Mouse (Mus musculus): Measurements from ENCODE around the gene Psg25. TPM values are rescaled to one million over a fixed set of nuclear protein-coding genes. Genes with fewer than 3 reads are reported as not detected.
"Not testable (repeated sequence)": the region's sequence is repeated elsewhere in the genome, so short reads cannot be mapped to it uniquely, and the experiment has no call there.

Gene Psg25
- total RNA-seq (2021) (not detected), polyA plus RNA-seq (2012; rRNA removed) (not detected in 2 replicates)
- long read RNA-seq, result 0 reads

DNA sequence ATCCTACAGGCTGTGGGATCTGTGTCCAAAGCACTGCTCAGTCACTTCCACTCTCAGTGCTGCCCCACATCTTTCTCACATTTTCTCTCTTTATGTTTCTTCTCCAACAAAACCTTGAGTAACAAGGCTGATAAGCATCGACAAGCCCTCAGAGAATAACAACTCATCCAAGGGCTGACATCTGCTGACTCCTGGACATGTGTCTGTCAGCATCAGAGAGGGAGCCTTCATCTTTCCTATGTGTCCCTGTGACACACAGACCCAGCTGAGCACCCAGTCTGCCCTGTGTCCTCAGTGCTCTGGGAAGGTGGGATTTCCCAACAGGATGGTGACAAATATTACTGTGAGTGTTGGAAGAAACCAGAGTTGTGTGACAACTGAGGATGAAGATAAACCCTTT is at the start of gene Psg25:
Psg25 (minus strand) TSS at position 101 of the 400 bp plus-strand sequence.
- DNase-seq, result no peak

DNA sequence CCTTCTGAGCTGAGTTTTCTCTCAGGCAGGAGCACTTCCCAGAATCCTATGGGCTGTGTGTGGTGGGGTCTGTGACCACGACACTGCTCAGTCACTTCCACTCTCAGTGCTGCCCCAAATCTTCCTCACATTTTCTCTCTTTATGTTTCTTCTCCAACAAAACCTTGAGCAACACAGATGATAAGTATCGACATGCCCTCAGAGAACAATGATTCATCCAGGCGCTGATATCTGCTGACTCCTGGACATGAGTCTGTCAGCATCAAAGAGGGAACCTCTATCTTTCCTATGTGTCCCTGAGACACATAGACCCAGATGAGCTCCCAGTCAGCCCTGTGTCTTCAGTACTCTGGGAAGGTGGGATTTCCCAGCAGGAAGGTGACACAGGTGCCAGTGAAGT is 35.1 kb upstream of the Psg25 start, which contains the start of gene Psg27:
Psg27 (minus strand) TSS at position 101 of the 400 bp plus-strand sequence.
- no peak for DNase-seq

DNA sequence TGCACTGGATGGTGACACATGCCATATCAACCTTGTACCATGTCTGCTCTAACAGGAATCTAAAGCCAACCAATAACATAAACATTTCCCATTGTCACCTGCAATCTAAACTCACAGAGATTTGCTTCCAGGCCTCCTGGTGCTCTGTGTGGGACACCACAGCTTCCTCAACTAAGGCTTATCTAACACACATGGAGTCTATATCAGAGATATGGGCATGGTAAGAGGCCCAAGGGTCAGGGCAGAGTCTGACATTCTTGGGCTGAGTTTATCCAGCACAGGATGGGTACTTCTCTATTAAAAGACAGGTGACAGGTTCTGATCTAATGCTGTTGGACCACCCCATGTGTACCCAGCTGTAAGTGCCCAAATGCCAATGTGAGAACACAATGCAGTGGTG is 27.8 kb upstream of the Psg25 start:
- DNase-seq, result no peak

DNA sequence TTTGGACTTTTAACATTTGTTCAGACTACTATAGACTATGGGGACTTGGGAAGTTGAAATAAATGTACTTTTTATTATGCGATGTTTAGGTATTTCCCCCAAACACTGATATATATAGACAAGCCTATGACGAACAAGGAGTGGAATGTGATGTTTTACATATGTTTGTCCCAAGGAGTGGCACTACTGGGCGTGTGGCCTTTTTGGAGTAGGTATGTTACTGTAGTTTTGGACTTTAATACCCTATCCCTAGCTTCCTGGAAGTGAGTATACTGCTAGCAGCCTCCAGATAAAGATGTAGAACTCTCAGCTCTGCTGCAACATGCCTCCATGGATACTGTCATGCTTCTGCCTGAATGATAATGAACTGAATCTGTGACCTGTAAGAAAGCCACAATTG is 23.7 kb upstream of the Psg25 start:
- not testable (repeated sequence) for DNase-seq

DNA sequence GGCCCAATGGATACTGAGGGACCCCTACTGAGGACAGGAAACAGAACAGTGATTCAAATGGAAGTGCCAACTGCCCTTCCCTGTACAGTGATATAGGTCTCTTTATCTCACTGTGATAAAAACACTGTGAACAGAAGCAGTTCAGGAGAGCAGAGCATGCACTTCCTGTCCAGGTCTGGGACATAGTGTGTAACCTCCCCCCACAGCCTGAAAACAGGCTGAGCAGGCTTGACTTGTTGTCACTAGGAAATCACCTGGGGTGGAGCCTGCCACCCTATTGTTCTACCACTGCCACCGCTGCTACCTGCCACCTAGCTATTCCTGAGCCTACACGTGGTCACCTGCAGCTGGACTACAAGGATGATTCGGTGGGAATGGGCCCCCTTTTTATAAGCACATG is 1.4 kb upstream of the Psg25 start:
- DNase-seq, result no peak

DNA sequence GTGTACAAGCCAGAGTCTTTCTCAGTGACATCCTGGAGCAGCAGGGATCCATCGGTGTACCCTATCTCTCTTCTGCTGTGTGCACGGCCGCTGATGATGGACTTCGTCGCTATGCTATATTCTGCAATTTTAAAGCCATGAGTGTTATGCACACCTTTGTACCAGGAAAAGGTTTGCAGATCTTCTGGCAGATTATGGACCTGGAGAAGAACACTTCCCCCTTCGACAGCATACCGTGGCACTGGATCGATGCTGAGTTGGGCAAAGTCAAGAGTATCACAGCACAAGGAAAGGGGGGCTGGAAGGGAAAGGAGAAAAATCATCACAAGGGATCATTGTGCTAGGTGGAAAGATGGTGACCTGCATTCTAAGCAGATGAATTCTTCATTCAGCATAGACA is 7.4 kb downstream of the Psg25 start:
- DNase-seq, result no peak

DNA sequence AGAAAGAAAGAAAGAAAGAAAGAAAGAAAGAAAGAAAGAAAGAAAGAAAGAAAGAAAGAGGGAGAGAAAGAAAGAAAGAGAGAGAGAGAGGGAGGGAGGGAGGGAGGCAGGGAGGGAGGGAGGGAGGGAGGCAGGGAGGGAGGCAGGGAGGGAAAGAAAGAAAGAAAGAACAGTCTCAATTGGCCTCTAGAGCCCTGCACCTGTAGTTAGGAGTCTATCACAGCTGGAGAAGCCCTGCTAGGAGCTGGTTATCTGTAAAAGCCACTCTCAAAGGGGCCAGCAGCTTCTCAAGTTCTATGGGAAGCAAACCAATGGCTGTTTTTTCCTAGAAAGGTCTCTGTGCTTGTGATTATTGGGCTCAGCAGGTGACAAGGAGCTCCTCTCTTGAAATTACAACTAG is 19.2 kb downstream of the Psg25 start:
- DNase-seq, result not testable (repeated sequence)

DNA sequence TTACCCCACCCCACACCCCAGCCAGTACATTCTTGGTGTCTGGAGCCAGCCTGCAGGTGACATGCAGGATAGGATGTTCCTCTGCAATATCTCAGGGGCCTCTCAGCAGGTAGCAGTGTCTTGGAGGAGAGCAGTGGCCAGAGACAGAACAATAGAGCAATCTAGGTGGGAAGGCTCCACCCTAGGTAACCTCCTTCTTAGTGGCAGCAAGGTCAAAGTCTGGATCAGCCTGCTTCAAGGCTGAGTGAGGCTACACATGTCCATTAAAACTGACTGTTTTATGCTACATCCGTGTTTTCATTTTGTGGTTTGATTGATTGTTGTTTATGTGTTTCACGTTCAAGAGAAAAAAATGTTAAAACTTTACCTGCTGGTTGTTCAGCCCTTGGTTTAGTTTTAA is 19.7 kb downstream of the Psg25 start:
- DNase-seq, result not testable (repeated sequence)

DNA sequence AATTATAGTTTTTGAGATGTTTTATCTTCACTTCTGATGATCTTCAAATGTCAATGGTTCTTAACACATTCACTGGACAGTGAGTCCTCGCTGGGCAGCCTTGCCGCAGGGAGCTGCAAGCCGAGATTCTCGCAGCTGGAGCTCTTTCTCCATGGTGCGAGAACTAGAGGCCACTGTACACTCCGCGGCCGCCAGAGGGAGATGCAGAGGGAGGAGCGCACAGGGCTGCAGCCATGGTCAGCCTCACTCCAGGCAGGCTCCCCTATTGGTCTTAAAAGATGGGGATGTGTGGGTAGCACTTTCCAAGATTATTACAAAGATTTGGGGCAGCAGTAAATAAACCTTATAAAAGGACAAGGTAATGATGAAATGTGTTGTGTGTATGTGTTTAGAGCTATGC is 20.6 kb downstream of the Psg25 start:
- no peak for DNase-seq

DNA sequence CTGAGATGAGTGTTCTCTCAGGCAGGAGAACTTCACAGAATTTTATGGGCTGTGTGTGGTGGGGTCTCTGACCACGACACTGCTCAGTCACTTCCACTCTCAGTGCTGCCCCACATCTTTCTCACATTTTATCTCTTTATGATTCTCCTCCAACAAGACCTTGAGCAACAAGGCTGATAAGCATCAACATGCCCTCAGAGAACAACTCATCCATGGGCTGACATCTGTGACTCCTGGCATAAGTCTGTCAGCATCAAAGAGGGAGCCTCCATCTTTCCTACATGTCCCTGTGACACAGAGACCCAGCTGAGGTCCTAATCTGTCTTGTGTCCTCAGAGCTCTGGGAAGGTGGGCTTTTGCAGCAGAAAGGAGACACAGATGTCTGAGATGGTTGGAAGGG is 48.0 kb downstream of the Psg25 start, which contains the start of gene Psg26:
Psg26 (minus strand) TSS at position 101 of the 400 bp plus-strand sequence.
- no peak for DNase-seq

Other genes starting within 250 kb of the Psg25 start
- gene Psg18, start 177.3 kb downstream of the Psg25 start, total RNA-seq (2021), result not detected
- not detected in 2 replicates for gene Psg18, start 177.3 kb downstream of the Psg25 start, polyA plus RNA-seq (2012; rRNA removed)
- gene Psg28, start 100.2 kb downstream of the Psg25 start, total RNA-seq (2021), result not detected
- not detected in 2 replicates for gene Psg28, start 100.2 kb downstream of the Psg25 start, polyA plus RNA-seq (2012; rRNA removed)
- gene Psg26, start 48.1 kb downstream of the Psg25 start, total RNA-seq (2021), result not detected
- gene Psg26, start 48.1 kb downstream of the Psg25 start, polyA plus RNA-seq (2012; rRNA removed), result not detected in 2 replicates
- not detected for gene Psg27, start 35.0 kb upstream of the Psg25 start, total RNA-seq (2021)
- gene Psg27, start 35.0 kb upstream of the Psg25 start, polyA plus RNA-seq (2012; rRNA removed), result not detected in 2 replicates
- gene Psg23, start 84.2 kb upstream of the Psg25 start, total RNA-seq (2021), result not detected
- gene Psg23, start 84.2 kb upstream of the Psg25 start, polyA plus RNA-seq (2012; rRNA removed), result not detected in 2 replicates
- not detected for gene Psg21, start 124.5 kb upstream of the Psg25 start, total RNA-seq (2021)
- gene Psg21, start 124.5 kb upstream of the Psg25 start, polyA plus RNA-seq (2012; rRNA removed), result not detected in 2 replicates
- not detected for gene Psg20, start 153.9 kb upstream of the Psg25 start, total RNA-seq (2021)
- gene Psg20, start 153.9 kb upstream of the Psg25 start, polyA plus RNA-seq (2012; rRNA removed), result not detected in 2 replicates
- gene Psg22, start 185.8 kb upstream of the Psg25 start, total RNA-seq (2021), result not detected
- not detected in 2 replicates for gene Psg22, start 185.8 kb upstream of the Psg25 start, polyA plus RNA-seq (2012; rRNA removed)

All from adrenal gland, adult 2 months (tissue).